Mouse (Mus musculus): ENCODE measurements around the gene Scn5a. TPM values are rescaled to one million over a fixed set of nuclear protein-coding genes. Genes with fewer than 3 reads are reported as not detected.

Scn5a gene
- polyA plus RNA-seq, 1 experiment from 2014 or later: 0.32 TPM

- ATAC-seq (replicated peaks; ENCODE audit: low FRiP score): no peak
- Histone ChIP-seq H3K9ac (no peak overlapping the region), H3K36me3 (no peaks in the 10 kb centered on the region), H3K27me3 (peaks cover 98% of the 10 kb centered on the region), H3K4me1 (peaks cover 15% of the 10 kb centered on the region), H3K4me2 (no peak overlapping the region), H3K9me3 (replicated peaks) (no peaks in the 10 kb centered on the region), H3K27ac (no peak overlapping the region), H3K4me3 (replicated peaks) (no peak overlapping the region)
- WGBS: 88% methylated on average over 17 of the region's 17 CpGs
These were observed 1.4 kb upstream of the Scn5a start for GRCm38 (mm10) chr9:119580187-119580586.

GRCm38 (mm10) chr9:119578311-119578635 is 543 bp downstream of the Scn5a start:
- Histone ChIP-seq H3K9me3 (replicated peaks) (no peaks in the 10 kb centered on the region), H3K4me3 (replicated peaks) (peak overlapping the region; percentile 57), H3K27ac (no peak overlapping the region), H3K4me1 (peaks cover 15% of the 10 kb centered on the region), H3K4me2 (peak overlapping the region; percentile 99), H3K9ac (peak overlapping the region; percentile 52), H3K36me3 (no peaks in the 10 kb centered on the region), H3K27me3 (peaks cover 99% of the 10 kb centered on the region)
- under 1% methylated on average over 24 of the region's 24 CpGs for WGBS
- no peak for ATAC-seq (replicated peaks; ENCODE audit: low FRiP score)

- H3K27me3 ChIP-seq: peaks cover 100% of the 10 kb centered on the region
- no peaks in the 10 kb centered on the region for H3K9me3 ChIP-seq (replicated peaks)
- H3K4me3 ChIP-seq (replicated peaks): no peak overlapping the region
- ATAC-seq (replicated peaks; ENCODE audit: low FRiP score): no peak
- H3K27ac ChIP-seq: no peak overlapping the region
- H3K4me2 ChIP-seq: no peak overlapping the region
- peaks cover 15% of the 10 kb centered on the region for H3K4me1 ChIP-seq
- H3K9ac ChIP-seq: no peak overlapping the region
- 76% methylated on average over 2 of the region's 2 CpGs for WGBS
- no peaks in the 10 kb centered on the region for H3K36me3 ChIP-seq
These were observed 1.8 kb downstream of the Scn5a start for GRCm38 (mm10) chr9:119576977-119577376.

GRCm38 (mm10) chr9:119575732-119576131 is 3.1 kb downstream of the Scn5a start:
- peaks cover 100% of the 10 kb centered on the region for H3K27me3 ChIP-seq
- 56% methylated on average over 9 of the region's 9 CpGs for WGBS
- H3K4me1 ChIP-seq: peaks cover 15% of the 10 kb centered on the region
- H3K9me3 ChIP-seq (replicated peaks): no peaks in the 10 kb centered on the region
- no peak overlapping the region for H3K4me3 ChIP-seq (replicated peaks)
- no peak overlapping the region for H3K9ac ChIP-seq
- H3K36me3 ChIP-seq: no peaks in the 10 kb centered on the region
- no peak overlapping the region for H3K27ac ChIP-seq
- H3K4me2 ChIP-seq: no peak overlapping the region
- no peak for ATAC-seq (replicated peaks; ENCODE audit: low FRiP score)

- WGBS: 85% methylated on average over 7 of the region's 7 CpGs
- peaks cover 100% of the 10 kb centered on the region for H3K27me3 ChIP-seq
These were observed 4.5 kb downstream of the Scn5a start for GRCm38 (mm10) chr9:119574366-119574765.

GRCm38 (mm10) chr9:119573009-119573408 is 5.8 kb downstream of the Scn5a start:
- Histone ChIP-seq H3K27ac (no peak overlapping the region), H3K4me2 (no peak overlapping the region), H3K4me1 (peaks cover 2% of the 10 kb centered on the region; the same call in 1 of the 2 replicates), H3K9me3 (replicated peaks) (no peaks in the 10 kb centered on the region), H3K4me3 (replicated peaks) (no peak overlapping the region), H3K36me3 (no peaks in the 10 kb centered on the region), H3K9ac (no peak overlapping the region), H3K27me3 (peaks cover 90% of the 10 kb centered on the region)
- 52% methylated on average over 14 of the region's 14 CpGs for WGBS
- no peak for ATAC-seq (replicated peaks; ENCODE audit: low FRiP score)

More at GRCm38 (mm10) chr9:119574366-119574765, 4.5 kb downstream of the Scn5a start:
- H3K4me2 ChIP-seq: no peak overlapping the region
- no peaks in the 10 kb centered on the region for H3K36me3 ChIP-seq
- no peak overlapping the region for H3K27ac ChIP-seq
- H3K4me3 ChIP-seq (replicated peaks): no peak overlapping the region
- no peak for ATAC-seq (replicated peaks; ENCODE audit: low FRiP score)
- H3K4me1 ChIP-seq: peaks cover 15% of the 10 kb centered on the region
- no peak overlapping the region for H3K9ac ChIP-seq
- H3K9me3 ChIP-seq (replicated peaks): no peaks in the 10 kb centered on the region

- peaks cover 82% of the 10 kb centered on the region for H3K27me3 ChIP-seq
These were observed 7.4 kb downstream of the Scn5a start for GRCm38 (mm10) chr9:119571411-119571888.

GRCm38 (mm10) chr9:119570652-119571051 is 8.2 kb downstream of the Scn5a start:
- Histone ChIP-seq H3K27me3 (peaks cover 82% of the 10 kb centered on the region), H3K4me1 (peaks cover 13% of the 10 kb centered on the region), H3K36me3 (no peaks in the 10 kb centered on the region), H3K4me2 (no peak overlapping the region), H3K9me3 (replicated peaks) (no peaks in the 10 kb centered on the region), H3K9ac (no peak overlapping the region), H3K27ac (no peak overlapping the region), H3K4me3 (replicated peaks) (no peak overlapping the region)
- 19% methylated on average over 9 of the region's 9 CpGs for WGBS
- no peak for ATAC-seq (replicated peaks; ENCODE audit: low FRiP score)

More at GRCm38 (mm10) chr9:119571411-119571888, 7.4 kb downstream of the Scn5a start:
- H3K9ac ChIP-seq: no peak overlapping the region
- no peak overlapping the region for H3K4me2 ChIP-seq
- ATAC-seq (replicated peaks; ENCODE audit: low FRiP score): no peak
- no peak overlapping the region for H3K27ac ChIP-seq
- WGBS: 5% methylated on average over 15 of the region's 15 CpGs
- H3K9me3 ChIP-seq (replicated peaks): no peaks in the 10 kb centered on the region
- H3K36me3 ChIP-seq: no peaks in the 10 kb centered on the region
- peaks cover 6% of the 10 kb centered on the region; the same call in 1 of the 2 replicates for H3K4me1 ChIP-seq
- no peak overlapping the region for H3K4me3 ChIP-seq (replicated peaks)

GRCm38 (mm10) chr9:119568732-119569131 is 10.1 kb downstream of the Scn5a start:
- Histone ChIP-seq H3K27me3 (peaks cover 69% of the 10 kb centered on the region), H3K9ac (no peak overlapping the region)
- WGBS: 73% methylated on average over 8 of the region's 8 CpGs

GRCm38 (mm10) chr9:119567800-119568199 is 11.0 kb downstream of the Scn5a start:
- 79% methylated on average over 5 of the region's 5 CpGs for WGBS

More at GRCm38 (mm10) chr9:119568732-119569131, 10.1 kb downstream of the Scn5a start:
- H3K4me1 ChIP-seq: peaks cover 13% of the 10 kb centered on the region
- no peak overlapping the region for H3K4me2 ChIP-seq
- no peaks in the 10 kb centered on the region for H3K9me3 ChIP-seq (replicated peaks)
- H3K36me3 ChIP-seq: no peaks in the 10 kb centered on the region
- ATAC-seq (replicated peaks; ENCODE audit: low FRiP score): no peak
- H3K27ac ChIP-seq: no peak overlapping the region
- no peak overlapping the region for H3K4me3 ChIP-seq (replicated peaks)

GRCm38 (mm10) chr9:119566214-119566613 is 12.6 kb downstream of the Scn5a start:
- WGBS: 11% methylated on average over 10 of the region's 10 CpGs
- Histone ChIP-seq H3K9me3 (replicated peaks) (no peaks in the 10 kb centered on the region), H3K4me1 (peaks cover 28% of the 10 kb centered on the region), H3K4me2 (peak overlapping the region; percentile 8; the same call in 1 of the 2 replicates), H3K4me3 (replicated peaks) (no peak overlapping the region), H3K27me3 (peaks cover 44% of the 10 kb centered on the region), H3K36me3 (no peaks in the 10 kb centered on the region), H3K27ac (no peak overlapping the region), H3K9ac (no peak overlapping the region)
- peak; percentile 71 for ATAC-seq (replicated peaks; ENCODE audit: low FRiP score)

More at GRCm38 (mm10) chr9:119567800-119568199, 11.0 kb downstream of the Scn5a start:
- no peak overlapping the region for H3K27ac ChIP-seq
- H3K4me3 ChIP-seq (replicated peaks): no peak overlapping the region
- ATAC-seq (replicated peaks; ENCODE audit: low FRiP score): no peak
- no peaks in the 10 kb centered on the region for H3K9me3 ChIP-seq (replicated peaks)
- peaks cover 13% of the 10 kb centered on the region for H3K4me1 ChIP-seq
- H3K36me3 ChIP-seq: no peaks in the 10 kb centered on the region
- H3K27me3 ChIP-seq: peaks cover 60% of the 10 kb centered on the region
- no peak overlapping the region for H3K4me2 ChIP-seq
- no peak overlapping the region for H3K9ac ChIP-seq

- no peak for ATAC-seq (replicated peaks; ENCODE audit: low FRiP score)
- WGBS: 69% methylated on average over 6 of the region's 6 CpGs
- Histone ChIP-seq H3K9ac (no peak overlapping the region), H3K4me1 (peaks cover 36% of the 10 kb centered on the region), H3K36me3 (no peaks in the 10 kb centered on the region), H3K4me3 (replicated peaks) (no peak overlapping the region), H3K9me3 (replicated peaks) (no peaks in the 10 kb centered on the region), H3K27me3 (peaks cover 30% of the 10 kb centered on the region), H3K4me2 (no peak overlapping the region), H3K27ac (no peak overlapping the region)
These were observed 14.0 kb downstream of the Scn5a start for GRCm38 (mm10) chr9:119564803-119565202.

GRCm38 (mm10) chr9:119563617-119564016 is 15.2 kb downstream of the Scn5a start:
- Histone ChIP-seq H3K27ac (no peak overlapping the region), H3K36me3 (no peaks in the 10 kb centered on the region), H3K4me2 (no peak overlapping the region), H3K9me3 (replicated peaks) (no peaks in the 10 kb centered on the region), H3K9ac (no peak overlapping the region), H3K4me3 (replicated peaks) (no peak overlapping the region), H3K27me3 (peaks cover 22% of the 10 kb centered on the region), H3K4me1 (peaks cover 40% of the 10 kb centered on the region)
- 75% methylated on average over 6 of the region's 6 CpGs for WGBS
- no peak for ATAC-seq (replicated peaks; ENCODE audit: low FRiP score)
